Mouse (Mus musculus) limb, embryonic 15.5 days (tissue): ENCODE results near the gene Spaca7. TPM values are rescaled to one million over a fixed set of nuclear protein-coding genes. Genes with fewer than 3 reads are reported as not detected.

Experiments used
- ATAC-seq: fragments of 200-750 bp; cut with Nextera tagmentation; 2 replicates; pipeline ENCODE4 v1.8.0; 2017; ENCODE audit warnings: low read depth, moderate TSS enrichment; ENCODE audit not compliant: insufficient number of reproducible peaks, low FRiP score, low TSS enrichment
- H3K27ac ChIP-seq: fragments of 300-500 bp; sonication (generic); 2 replicates; pipeline ENCODE4 v1.5.1; 2015; ENCODE audit warnings: moderate library complexity, mild to moderate bottlenecking, inconsistent platforms
- H3K27me3 ChIP-seq: fragments of 300-500 bp; sonication (generic); 2 replicates; pipeline ENCODE4 v1.6.1; 2015; ENCODE audit warnings: inconsistent platforms
- H3K36me3 ChIP-seq: fragments of 300-500 bp; sonication (generic); 2 replicates; pipeline ENCODE4 v1.6.1; 2015; ENCODE audit warnings: inconsistent platforms
- H3K4me1 ChIP-seq: fragments of 300-500 bp; sonication (generic); 2 replicates; pipeline ENCODE4 v1.6.1; 2015; ENCODE audit warnings: inconsistent platforms
- H3K4me2 ChIP-seq: fragments of 300-500 bp; sonication (generic); 2 replicates; pipeline ENCODE4 v1.6.1; 2015; ENCODE audit warnings: mild to moderate bottlenecking, inconsistent platforms
- H3K4me3 ChIP-seq: fragments of 300-500 bp; sonication (generic); 2 replicates; pipeline ENCODE4 v1.5.1; 2015; ENCODE audit warnings: mild to moderate bottlenecking, inconsistent platforms
- H3K9ac ChIP-seq: fragments of 300-500 bp; sonication (generic); 2 replicates; pipeline ENCODE4 v1.6.1; 2015; ENCODE audit warnings: inconsistent platforms
- H3K9me3 ChIP-seq: fragments of 300-500 bp; sonication (generic); 2 replicates; pipeline ENCODE4 v1.6.1; 2016; ENCODE audit warnings: inconsistent platforms
- WGBS: fragments of 180-500 bp; shearing (Covaris S2); methylation state at CpG from one replicate; pipeline ENCODE4 v1.1.7; 2015; 5-methylcytosine and 5-hydroxymethylcytosine counted together
- polyA plus RNA-seq: library from polyadenylated mRNA; unstranded; fragments of >200 nt; fragmentation: Nextera tagmentation; extraction: Ambion mirVana; gene quantifications from 2 replicates; pipeline ENCODE4 v1.2.1, GENCODE M21; 2015

Gene Spaca7
- not detected in 2 replicates for polyA plus RNA-seq

- Histone ChIP-seq H3K27ac (no peak within 1 kb of the TSS), H3K4me1 (no peaks in the 10 kb centered on the region), H3K4me3 (no peak within 1 kb of the TSS), H3K9me3 (no peaks in the 10 kb centered on the region), H3K9ac (no peak within 1 kb of the TSS), H3K27me3 (peaks cover 15% of the 10 kb centered on the region), H3K36me3 (no peaks in the 10 kb centered on the region), H3K4me2 (no peak within 1 kb of the TSS)
- 42% methylated on average over 14 of the region's 14 CpGs for WGBS
- no peak for ATAC-seq
Observed at GRCm38 (mm10) chr8:12572814-12573534, at the start of gene Spaca7. TSS of gene Spaca7 (plus strand) at chr8:12573029.

GRCm38 (mm10) chr8:12524279-12524678, 48.5 kb upstream of the Spaca7 start:
- no peak overlapping the region for H3K4me2 ChIP-seq
- 26% methylated on average over 1 of the region's 1 CpGs for WGBS
- no peak overlapping the region for H3K9ac ChIP-seq
- no peak overlapping the region for H3K4me3 ChIP-seq
- H3K27me3 ChIP-seq = peaks cover 3% of the 10 kb centered on the region; the same call in 1 of the 2 replicates
- no peaks in the 10 kb centered on the region for H3K4me1 ChIP-seq
- ATAC-seq = no peak
- H3K36me3 ChIP-seq = no peaks in the 10 kb centered on the region
- no peaks in the 10 kb centered on the region for H3K9me3 ChIP-seq
- H3K27ac ChIP-seq = no peak overlapping the region

DNA sequence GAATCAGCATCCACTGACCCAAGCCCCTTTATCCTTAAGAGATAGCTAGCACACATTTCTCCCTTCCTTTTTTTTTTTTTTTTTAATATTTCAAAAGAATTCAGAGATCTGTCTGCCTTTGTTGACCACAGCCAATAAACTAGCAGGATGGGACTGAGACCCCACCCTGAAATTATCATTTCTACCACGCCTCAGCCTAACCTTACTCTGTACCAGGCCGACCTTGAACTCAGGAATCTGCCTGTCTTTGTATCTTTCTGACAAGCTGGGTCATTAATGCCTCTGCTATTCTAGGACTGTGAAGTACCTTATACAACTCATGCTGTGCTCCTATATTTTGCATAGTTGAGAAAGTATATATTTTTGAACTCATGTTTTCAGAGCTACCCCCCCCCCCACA, 44.2 kb upstream of the Spaca7 start:
- Histone ChIP-seq H3K4me3 (no peak overlapping the region), H3K9ac (no peak overlapping the region), H3K4me1 (no peaks in the 10 kb centered on the region), H3K4me2 (no peak overlapping the region), H3K9me3 (no peaks in the 10 kb centered on the region), H3K27ac (no peak overlapping the region), H3K36me3 (no peaks in the 10 kb centered on the region), H3K27me3 (peaks cover 3% of the 10 kb centered on the region; the same call in 1 of the 2 replicates)
- 80% methylated on average over 2 of the region's 2 CpGs for WGBS
- no peak for ATAC-seq

DNA sequence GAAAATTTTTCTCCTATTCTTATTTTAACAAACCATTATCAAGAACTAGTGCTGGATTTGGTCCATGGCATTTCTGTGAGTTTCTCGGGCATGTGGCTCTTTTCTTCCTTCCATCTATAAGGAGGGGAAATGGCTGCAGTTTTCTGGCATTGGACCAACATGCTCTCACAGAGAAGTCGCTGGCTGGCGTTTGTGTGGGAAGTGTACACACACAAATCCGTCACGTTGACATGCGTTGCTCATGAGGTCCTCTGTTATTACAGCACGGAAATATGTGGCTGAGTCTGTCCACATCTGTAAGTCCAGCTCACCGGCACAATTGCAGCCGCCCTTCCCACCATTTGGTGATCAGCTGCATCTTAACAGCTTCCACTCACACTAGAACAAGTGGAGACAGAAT, 37.2 kb upstream of the Spaca7 start:
- no peak overlapping the region for H3K4me2 ChIP-seq
- no peaks in the 10 kb centered on the region for H3K27me3 ChIP-seq
- no peaks in the 10 kb centered on the region for H3K9me3 ChIP-seq
- H3K36me3 ChIP-seq = no peaks in the 10 kb centered on the region
- no peak overlapping the region for H3K9ac ChIP-seq
- ATAC-seq = no peak
- H3K27ac ChIP-seq = no peak overlapping the region
- H3K4me3 ChIP-seq = no peak overlapping the region
- H3K4me1 ChIP-seq = no peaks in the 10 kb centered on the region
- WGBS = 54% methylated on average over 9 of the region's 9 CpGs

DNA sequence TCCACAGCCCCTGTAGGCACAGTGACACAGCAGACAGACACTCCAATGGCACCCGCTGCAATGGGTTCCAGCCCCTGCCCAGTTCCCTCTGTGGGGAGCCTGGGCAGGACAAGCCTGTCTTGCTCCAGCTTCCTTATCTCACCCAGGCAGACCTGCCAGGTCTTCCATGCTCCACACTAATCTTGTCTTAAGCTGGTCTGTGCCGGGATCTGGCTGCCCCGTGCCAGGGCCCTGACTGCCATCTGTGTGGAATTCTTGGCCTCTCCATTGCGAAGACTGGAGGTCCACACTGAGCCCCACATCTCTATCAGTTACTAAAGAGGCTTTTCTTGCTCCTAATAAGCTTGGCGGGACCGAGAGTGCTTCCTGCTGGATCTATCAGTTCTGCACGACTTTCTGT, 36.5 kb upstream of the Spaca7 start:
- H3K4me1 ChIP-seq = no peaks in the 10 kb centered on the region
- no peak overlapping the region for H3K4me2 ChIP-seq
- H3K4me3 ChIP-seq = no peak overlapping the region
- no peak overlapping the region for H3K9ac ChIP-seq
- H3K27ac ChIP-seq = no peak overlapping the region
- H3K9me3 ChIP-seq = no peaks in the 10 kb centered on the region
- ATAC-seq = no peak
- H3K27me3 ChIP-seq = no peaks in the 10 kb centered on the region
- WGBS = 74% methylated on average over 7 of the region's 7 CpGs
- no peaks in the 10 kb centered on the region for H3K36me3 ChIP-seq

DNA sequence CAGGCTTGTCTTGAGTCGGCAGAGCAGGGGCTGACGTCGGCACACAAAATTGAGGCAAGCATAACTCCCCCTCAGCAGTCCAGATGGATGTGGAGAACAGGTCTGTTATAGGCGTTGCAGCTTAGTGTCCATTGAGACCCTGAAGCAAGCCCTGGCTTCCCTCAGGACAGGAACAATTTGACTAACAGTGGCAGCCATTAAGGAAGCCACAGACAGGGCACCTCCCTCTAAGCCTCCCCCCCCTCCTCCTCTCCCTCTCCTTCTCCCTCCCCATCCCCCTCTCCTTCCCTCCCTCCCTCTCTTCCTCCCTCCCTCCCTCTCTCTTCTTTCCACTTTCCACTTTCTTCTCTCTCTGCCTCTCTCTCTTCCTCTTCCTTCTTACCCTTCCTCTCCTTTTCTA, 27.6 kb upstream of the Spaca7 start:
- Histone ChIP-seq H3K4me1 (no peaks in the 10 kb centered on the region), H3K4me2 (no peak overlapping the region), H3K27me3 (peaks cover 13% of the 10 kb centered on the region; the same call in 1 of the 2 replicates), H3K9me3 (no peaks in the 10 kb centered on the region), H3K4me3 (no peak overlapping the region), H3K9ac (no peak overlapping the region), H3K36me3 (no peaks in the 10 kb centered on the region), H3K27ac (no peak overlapping the region)
- 35% methylated on average over 4 of the region's 4 CpGs for WGBS
- no peak for ATAC-seq

DNA sequence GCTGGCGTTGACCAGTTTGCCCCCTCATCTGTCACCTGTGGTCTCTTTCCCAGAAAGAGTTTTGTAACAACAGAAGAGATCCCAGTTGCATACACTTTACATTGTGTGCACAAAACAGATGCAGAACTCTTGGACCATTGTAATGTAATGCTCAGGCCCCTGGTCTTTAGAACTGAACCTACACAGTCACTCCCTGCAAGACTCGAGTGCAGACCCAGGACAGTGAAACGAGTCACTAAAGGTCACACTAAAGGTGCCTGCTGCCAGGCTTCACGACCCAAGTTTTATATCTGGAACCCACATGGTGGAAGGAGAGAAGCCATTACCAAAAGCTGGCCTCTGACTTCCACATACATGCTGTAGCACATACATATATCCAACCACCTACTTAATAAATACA, 27.2 kb upstream of the Spaca7 start:
- Histone ChIP-seq H3K4me2 (no peak overlapping the region), H3K27ac (no peak overlapping the region), H3K9me3 (no peaks in the 10 kb centered on the region), H3K4me3 (no peak overlapping the region), H3K36me3 (no peaks in the 10 kb centered on the region), H3K9ac (no peak overlapping the region), H3K4me1 (no peaks in the 10 kb centered on the region), H3K27me3 (peaks cover 13% of the 10 kb centered on the region; the same call in 1 of the 2 replicates)
- whole genome bisulfite sequencing = 36% methylated on average over 4 of the region's 4 CpGs
- ATAC-seq = no peak

DNA sequence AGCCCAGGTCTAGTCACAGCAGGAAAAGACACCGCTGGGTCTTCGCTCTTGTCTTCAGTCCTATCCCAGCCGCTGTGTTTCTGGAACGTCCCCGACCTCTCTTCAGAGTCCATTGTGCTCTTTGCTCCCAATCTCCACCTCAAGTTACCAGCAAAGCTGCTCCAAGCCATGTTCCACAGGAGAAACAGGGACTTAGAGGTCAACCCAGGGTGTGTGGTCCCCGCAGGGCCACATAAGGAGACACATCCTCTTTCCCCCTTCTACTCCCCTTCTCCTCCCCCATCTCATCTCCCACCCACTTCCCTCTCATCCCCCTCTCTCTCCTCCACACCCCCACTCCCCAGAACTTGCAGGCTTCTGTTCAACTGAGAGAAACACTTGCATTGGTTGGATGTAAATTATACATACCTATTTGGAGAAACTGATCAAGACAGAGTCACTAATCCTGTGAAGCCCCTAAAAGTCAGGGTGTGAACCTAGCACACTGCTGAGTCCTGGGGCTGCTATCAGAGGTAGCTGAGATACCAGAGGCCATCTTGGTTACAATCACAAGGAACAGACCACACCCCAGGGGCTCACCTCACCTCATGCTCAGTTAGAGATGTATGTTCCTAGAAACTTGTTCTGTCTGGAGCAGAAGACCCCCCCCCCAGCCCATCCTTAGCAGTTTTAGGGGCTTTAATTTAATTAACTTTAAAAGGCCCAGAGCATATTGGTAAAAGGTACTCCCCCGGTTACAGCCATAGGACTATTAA, 25.2 kb upstream of the Spaca7 start:
- Histone ChIP-seq H3K27ac (no peak overlapping the region), H3K36me3 (no peaks in the 10 kb centered on the region), H3K4me1 (no peaks in the 10 kb centered on the region), H3K4me2 (no peak overlapping the region), H3K27me3 (peaks cover 13% of the 10 kb centered on the region; the same call in 1 of the 2 replicates), H3K9ac (no peak overlapping the region), H3K4me3 (no peak overlapping the region), H3K9me3 (no peaks in the 10 kb centered on the region)
- ATAC-seq = no peak
- WGBS = 66% methylated on average over 7 of the region's 7 CpGs

DNA sequence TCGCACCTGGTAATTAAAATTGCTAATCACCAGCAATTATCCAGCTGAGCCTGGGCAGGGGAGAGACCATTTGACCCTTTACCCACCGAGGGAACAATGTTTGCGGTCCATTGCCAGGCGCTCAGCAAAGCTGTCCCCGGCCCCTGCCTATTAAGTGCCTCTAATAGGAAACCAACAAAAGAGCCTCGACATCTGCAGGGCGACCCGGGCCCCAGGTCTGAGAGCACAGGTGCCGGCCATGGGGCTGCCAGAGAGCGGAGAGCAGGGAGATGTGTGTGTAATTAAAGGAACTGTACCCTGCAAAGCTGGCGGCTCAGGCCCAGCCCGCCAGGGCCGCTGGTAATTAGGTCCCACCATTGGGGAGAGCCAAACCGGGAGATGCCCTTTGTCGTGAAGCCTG, 24.6 kb upstream of the Spaca7 start:
- no peak overlapping the region for H3K9ac ChIP-seq
- ATAC-seq = no peak
- no peaks in the 10 kb centered on the region for H3K9me3 ChIP-seq
- no peak overlapping the region for H3K4me3 ChIP-seq
- no peak overlapping the region for H3K4me2 ChIP-seq
- H3K27me3 ChIP-seq = peaks cover 13% of the 10 kb centered on the region; the same call in 1 of the 2 replicates
- H3K4me1 ChIP-seq = no peaks in the 10 kb centered on the region
- no peaks in the 10 kb centered on the region for H3K36me3 ChIP-seq
- no peak overlapping the region for H3K27ac ChIP-seq
- 6% methylated on average over 15 of the region's 15 CpGs for WGBS

DNA sequence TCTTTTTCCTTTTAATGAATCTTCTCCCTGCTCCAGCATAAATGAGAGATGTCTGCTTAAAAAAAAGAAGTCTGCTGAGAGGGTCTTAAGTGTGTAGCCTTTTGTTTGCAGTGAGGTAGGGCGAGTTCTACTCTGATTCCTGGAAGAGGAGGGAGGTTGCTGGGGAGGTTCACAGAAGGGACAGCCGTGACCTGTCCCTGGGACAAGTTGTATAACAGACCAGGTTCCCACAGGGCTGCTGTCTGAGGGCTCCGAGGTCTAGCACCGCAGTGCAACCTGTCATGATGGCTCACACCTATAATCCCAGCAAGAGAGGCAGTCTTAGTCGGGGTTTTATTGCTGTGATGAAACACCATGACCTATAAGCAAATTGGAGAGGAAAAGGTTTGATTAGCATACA, 24.1 kb upstream of the Spaca7 start:
- Histone ChIP-seq H3K27me3 (peaks cover 12% of the 10 kb centered on the region; the same call in 1 of the 2 replicates), H3K36me3 (no peaks in the 10 kb centered on the region)

GRCm38 (mm10) chr8:12555515-12556145, 17.2 kb upstream of the Spaca7 start:
- H3K36me3 ChIP-seq = no peaks in the 10 kb centered on the region
- H3K4me3 ChIP-seq = no peak overlapping the region
- no peak overlapping the region for H3K9ac ChIP-seq
- no peaks in the 10 kb centered on the region for H3K4me1 ChIP-seq
- no peaks in the 10 kb centered on the region for H3K9me3 ChIP-seq
- H3K4me2 ChIP-seq = no peak overlapping the region
- 26% methylated on average over 15 of the region's 15 CpGs for WGBS
- no peak for ATAC-seq
- H3K27ac ChIP-seq = no peak overlapping the region
- H3K27me3 ChIP-seq = peaks cover 25% of the 10 kb centered on the region

More for the DNA sequence above, 24.1 kb upstream of the Spaca7 start:
- no peak overlapping the region for H3K4me2 ChIP-seq
- no peak overlapping the region for H3K9ac ChIP-seq
- no peak for ATAC-seq
- 23% methylated on average over 5 of the region's 5 CpGs for WGBS
- H3K4me3 ChIP-seq = no peak overlapping the region
- no peaks in the 10 kb centered on the region for H3K4me1 ChIP-seq
- no peaks in the 10 kb centered on the region for H3K9me3 ChIP-seq
- H3K27ac ChIP-seq = no peak overlapping the region

DNA sequence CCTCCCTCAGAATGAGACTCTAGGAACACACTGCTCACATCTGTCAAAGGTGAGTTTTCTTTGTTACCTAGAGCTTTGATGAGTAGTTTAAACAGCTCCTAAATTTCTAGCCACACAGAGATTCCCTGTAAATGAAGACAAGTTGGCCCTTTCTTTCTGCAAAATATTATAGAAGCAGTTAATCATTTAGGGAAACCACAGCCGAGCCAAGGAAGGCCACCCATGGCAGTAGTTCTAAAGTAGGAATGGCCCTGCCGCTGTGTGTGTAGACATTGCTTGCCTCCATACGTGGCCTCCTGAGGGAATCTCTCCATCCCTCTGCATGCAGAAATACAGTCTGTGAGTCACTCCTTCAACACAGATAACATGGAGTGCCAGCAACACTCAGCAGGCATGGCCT, 14.0 kb upstream of the Spaca7 start:
- 59% methylated on average over 3 of the region's 3 CpGs for WGBS
- Histone ChIP-seq H3K27ac (no peak overlapping the region), H3K27me3 (peaks cover 48% of the 10 kb centered on the region), H3K9me3 (no peaks in the 10 kb centered on the region), H3K36me3 (no peaks in the 10 kb centered on the region), H3K9ac (no peak overlapping the region), H3K4me2 (no peak overlapping the region), H3K4me3 (no peak overlapping the region), H3K4me1 (no peaks in the 10 kb centered on the region)
- ATAC-seq = no peak
